Mouse (Mus musculus): ENCODE results near the gene Iffo2.

- TF ChIP-seq CTCF (IDR thresholded peaks at IDR 0.05 in 2 of 3, conservative IDR thresholded peaks at IDR 0.05 in 1 of 3; ENCODE audit: control insufficient read depth in 1 of 3, insufficient read depth in 1 of 3, low read depth in 2 of 3, low read length in 3 of 3, poor library complexity in 1 of 3, severe bottlenecking in 1 of 3) (no peak), POLR2A (IDR thresholded peaks at IDR 0.05; ENCODE audit: control insufficient read depth in 1 of 2, insufficient read depth in 1 of 2, low read depth in 1 of 2, low read length in 2 of 2, poor library complexity in 1 of 2) (no peak), KAT2A (conservative IDR thresholded peaks at IDR 0.05; ENCODE audit: low read depth, low read length) (no peak)
These were observed 38.0 kb downstream of the Iffo2 start for GRCm38 (mm10) chr4:139568361-139568760.
